Mouse (Mus musculus): ENCODE results near the gene Synj2. TPM values are rescaled to one million over a fixed set of nuclear protein-coding genes. Genes with fewer than 3 reads are reported as not detected.
"Not testable (repeated sequence)": the region's sequence is repeated elsewhere in the genome, so short reads cannot be mapped to it uniquely, and the experiment has no call there.

Synj2 gene
- total RNA-seq, 2 experiments from 2014 or later, result 41.6 to 48.5 TPM

- DNase-seq (ENCODE audit: low spot score), result peak; percentile 16
- intact Hi-C loops (cut with DNase I), result loop anchor here (5.0 kb wide), 2 partner anchors 40 to 220 kb away; no protein-coding TSS in a partner anchor
Measured at GRCm38 (mm10) chr17:6017268-6017667, 76.2 kb downstream of the Synj2 start.

DNA sequence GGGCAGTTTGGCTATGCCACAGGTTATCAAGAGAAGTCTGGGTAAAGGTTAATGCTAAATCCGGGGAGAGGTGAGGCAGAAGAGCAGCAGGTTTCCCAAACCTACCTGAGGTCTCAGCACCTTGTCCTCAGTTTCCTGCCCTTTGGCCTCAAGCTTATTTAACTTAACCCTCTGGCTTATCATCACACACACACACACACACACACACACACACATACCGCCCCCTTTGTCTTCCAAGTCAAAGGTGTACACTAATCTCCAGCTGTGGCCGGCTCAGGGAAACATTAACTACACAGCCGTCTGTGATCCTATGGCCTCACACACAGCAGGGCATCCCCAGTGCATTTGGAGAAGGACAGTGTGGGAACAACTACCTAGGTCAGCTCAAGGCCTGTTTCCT, 77.3 kb downstream of the Synj2 start:
- no peak for DNase-seq (ENCODE audit: low spot score)
- intact Hi-C loops (cut with DNase I), result loop anchor here (5.0 kb wide), 2 partner anchors 41 to 221 kb away; no protein-coding TSS in a partner anchor

- no peak for DNase-seq (ENCODE audit: low spot score)
- intact Hi-C loops (cut with DNase I), result loop anchor here (1.0 to 5.0 kb wide), 3 partner anchors 42 to 222 kb away; partner anchors contain the start of gene Synj2
Measured at GRCm38 (mm10) chr17:6019776-6020175, 78.7 kb downstream of the Synj2 start.

DNA sequence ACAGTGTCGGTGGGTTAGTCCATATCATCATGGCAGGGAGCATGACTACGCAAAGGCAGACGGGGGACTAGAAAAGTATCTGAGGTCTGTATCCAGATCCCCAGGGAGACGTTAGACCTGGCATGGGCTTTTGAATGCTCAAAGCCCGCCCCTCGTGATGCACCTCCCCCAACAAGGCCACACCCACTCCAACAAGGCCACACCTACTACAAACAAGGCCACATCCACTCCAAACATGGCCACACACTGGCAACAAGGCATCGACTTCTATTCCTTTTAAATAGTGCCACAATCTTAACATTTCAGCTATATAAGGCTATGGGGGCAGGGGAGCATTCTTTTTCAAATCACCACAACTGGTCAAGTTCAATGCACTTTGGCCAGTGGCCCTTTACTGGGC, 79.6 kb downstream of the Synj2 start:
- no peak for DNase-seq (ENCODE audit: low spot score)
- intact Hi-C loops (cut with DNase I), result no loop called here

DNA sequence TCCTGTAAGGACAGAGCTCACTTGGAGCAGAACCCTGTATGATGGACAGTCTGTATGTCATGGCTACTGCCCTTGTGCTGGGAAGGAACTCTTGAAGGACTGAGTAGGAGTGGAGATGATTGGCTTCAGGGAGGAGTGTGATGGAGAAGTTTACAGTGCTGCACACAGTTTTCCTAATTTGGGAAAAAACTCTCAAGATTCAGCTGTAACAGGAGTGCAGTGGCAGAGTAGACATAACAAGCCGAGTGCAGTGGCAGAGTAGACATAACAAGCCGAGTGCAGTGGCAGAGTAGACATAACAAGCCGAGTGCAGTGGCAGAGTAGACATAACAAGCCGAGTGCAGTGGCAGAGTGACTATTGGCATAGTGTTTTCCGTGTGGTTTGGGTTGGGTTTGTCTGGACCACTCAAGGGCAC, 80.3 kb downstream of the Synj2 start:
- DNase-seq (ENCODE audit: low spot score); intact Hi-C loops (cut with DNase I): not testable (repeated sequence)

DNA sequence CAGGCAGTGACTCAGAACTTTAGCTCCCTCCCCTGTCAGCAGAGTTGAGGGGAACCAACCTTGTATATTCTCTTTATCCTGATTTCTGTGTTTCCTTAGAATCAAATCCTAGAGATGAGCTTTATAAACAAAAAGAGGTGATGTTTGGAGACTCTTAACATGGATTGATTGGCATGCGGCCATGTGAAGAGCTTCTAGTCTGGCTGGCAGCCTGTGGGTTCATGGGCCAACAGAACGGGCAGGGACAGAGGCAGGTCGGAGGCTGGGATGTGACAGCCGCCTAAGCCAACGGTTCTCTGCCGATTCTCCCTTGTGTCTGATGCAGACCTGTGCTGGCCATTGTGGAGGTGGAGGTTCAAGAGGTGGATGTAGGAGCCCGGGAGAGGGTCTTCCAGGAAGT, 84.8 kb downstream of the Synj2 start:
- intact Hi-C loops (cut with DNase I), result no loop called here
- DNase-seq (ENCODE audit: low spot score), result no peak

GRCm38 (mm10) chr17:6035661-6036060, 94.6 kb downstream of the Synj2 start:
- DNase-seq (ENCODE audit: low spot score), result no peak
- intact Hi-C loops (cut with DNase I), result no loop called here

GRCm38 (mm10) chr17:6036458-6036857, 95.4 kb downstream of the Synj2 start:
- intact Hi-C loops (cut with DNase I), result no loop called here
- no peak for DNase-seq (ENCODE audit: low spot score)

- DNase-seq (ENCODE audit: low spot score), result no peak
- intact Hi-C loops (cut with DNase I), result no loop called here
Measured at GRCm38 (mm10) chr17:6036872-6037271, 95.8 kb downstream of the Synj2 start.

DNA sequence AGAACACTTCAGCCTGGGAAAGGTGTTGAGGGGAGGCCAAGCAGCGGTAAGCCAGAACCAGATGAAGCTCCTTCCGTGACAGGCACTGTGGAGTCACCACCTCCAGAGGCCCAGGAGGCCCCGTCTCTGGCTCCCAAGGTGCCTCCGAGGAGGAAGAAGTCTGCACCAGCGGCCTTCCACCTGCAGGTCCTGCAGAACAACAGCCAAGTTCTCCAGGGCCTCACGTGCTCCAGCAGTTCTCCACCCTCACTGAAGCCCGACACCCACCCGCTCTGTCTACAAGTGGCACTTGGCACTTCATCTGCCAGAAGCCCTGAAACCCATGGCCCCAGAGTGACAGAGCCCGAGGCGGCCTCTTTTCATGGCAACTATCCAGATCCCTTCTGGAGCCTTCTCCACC, 96.4 kb downstream of the Synj2 start:
- intact Hi-C loops (cut with DNase I), result no loop called here

GRCm38 (mm10) chr17:6052801-6053200, 111.7 kb downstream of the Synj2 start:
- DNase-seq (ENCODE audit: low spot score), result no peak
- intact Hi-C loops (cut with DNase I), result no loop called here

More for the DNA sequence above, 96.4 kb downstream of the Synj2 start:
- DNase-seq (ENCODE audit: low spot score), result no peak

GRCm38 (mm10) chr17:6054934-6055355, 113.9 kb downstream of the Synj2 start:
- no peak for DNase-seq (ENCODE audit: low spot score)
- intact Hi-C loops (cut with DNase I), result no loop called here

DNA sequence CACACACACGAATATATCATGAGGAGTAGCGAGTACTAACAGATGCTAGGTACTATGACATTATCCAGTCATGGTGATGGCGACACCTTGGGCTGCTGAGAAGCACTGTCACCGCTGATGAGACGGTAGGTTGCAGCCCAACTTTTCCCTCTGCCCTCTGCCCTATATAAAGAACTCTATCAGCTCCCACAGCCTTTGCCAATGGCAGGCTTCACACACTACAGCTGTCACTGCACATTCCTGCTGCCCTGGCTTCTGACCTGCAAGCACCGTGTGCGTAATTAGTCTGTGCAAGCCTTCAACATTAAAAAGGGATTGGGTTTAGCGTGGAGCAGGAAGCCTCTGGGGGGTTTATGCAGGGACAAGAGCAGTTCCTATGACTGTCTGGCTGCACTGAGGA, 121.7 kb downstream of the Synj2 start:
- DNase-seq (ENCODE audit: low spot score), result no peak
- intact Hi-C loops (cut with DNase I), result no loop called here

GRCm38 (mm10) chr17:6063532-6063931, 122.5 kb downstream of the Synj2 start:
- no peak for DNase-seq (ENCODE audit: low spot score)
- intact Hi-C loops (cut with DNase I), result no loop called here

DNA sequence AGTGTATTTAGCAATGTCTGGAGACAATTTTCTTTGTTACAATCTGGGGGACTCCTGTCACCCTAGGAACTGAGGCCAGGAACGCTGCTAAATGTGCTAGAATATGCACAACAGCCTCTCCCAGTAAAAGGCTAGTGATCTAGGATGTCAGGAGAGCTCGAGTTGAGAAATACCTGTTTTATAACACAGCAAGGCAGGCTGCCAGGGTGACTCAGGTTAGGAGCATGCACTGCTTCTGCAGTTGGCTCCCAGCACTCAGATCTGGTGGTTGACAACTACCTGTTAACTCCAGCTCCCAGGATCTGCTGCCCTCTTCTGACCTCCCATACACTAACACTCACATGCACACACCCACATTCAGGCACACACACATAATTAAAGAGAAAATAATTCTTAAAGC, 124.9 kb downstream of the Synj2 start:
- no peak for DNase-seq (ENCODE audit: low spot score)
- intact Hi-C loops (cut with DNase I), result no loop called here

GRCm38 (mm10) chr17:6067613-6068012, 126.5 kb downstream of the Synj2 start:
- intact Hi-C loops (cut with DNase I), result no loop called here
- DNase-seq (ENCODE audit: low spot score), result no peak

DNA sequence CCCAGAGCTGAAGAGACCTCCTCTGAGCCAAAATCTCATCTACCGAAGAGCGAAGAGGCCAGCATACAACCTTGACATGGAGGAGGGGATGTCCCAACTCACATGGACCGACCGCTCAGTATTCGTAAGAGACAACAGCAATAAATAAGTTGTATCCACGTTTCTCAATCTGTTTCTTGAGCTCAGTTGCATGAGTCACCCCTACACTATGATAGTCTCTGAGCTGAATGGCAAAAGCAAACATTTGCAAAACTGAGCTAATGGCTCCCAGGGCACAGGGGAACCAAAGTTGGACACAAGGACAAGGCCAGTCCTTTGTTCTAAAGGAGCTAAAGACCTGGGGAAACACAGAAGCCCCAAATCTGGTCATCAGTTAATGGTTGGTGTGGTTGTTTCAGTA, 128.8 kb downstream of the Synj2 start:
- intact Hi-C loops (cut with DNase I), result no loop called here
- DNase-seq (ENCODE audit: low spot score), result no peak

- DNase-seq (ENCODE audit: low spot score), result no peak
- intact Hi-C loops (cut with DNase I), result no loop called here
Measured at GRCm38 (mm10) chr17:6073405-6073804, 132.3 kb downstream of the Synj2 start.

DNA sequence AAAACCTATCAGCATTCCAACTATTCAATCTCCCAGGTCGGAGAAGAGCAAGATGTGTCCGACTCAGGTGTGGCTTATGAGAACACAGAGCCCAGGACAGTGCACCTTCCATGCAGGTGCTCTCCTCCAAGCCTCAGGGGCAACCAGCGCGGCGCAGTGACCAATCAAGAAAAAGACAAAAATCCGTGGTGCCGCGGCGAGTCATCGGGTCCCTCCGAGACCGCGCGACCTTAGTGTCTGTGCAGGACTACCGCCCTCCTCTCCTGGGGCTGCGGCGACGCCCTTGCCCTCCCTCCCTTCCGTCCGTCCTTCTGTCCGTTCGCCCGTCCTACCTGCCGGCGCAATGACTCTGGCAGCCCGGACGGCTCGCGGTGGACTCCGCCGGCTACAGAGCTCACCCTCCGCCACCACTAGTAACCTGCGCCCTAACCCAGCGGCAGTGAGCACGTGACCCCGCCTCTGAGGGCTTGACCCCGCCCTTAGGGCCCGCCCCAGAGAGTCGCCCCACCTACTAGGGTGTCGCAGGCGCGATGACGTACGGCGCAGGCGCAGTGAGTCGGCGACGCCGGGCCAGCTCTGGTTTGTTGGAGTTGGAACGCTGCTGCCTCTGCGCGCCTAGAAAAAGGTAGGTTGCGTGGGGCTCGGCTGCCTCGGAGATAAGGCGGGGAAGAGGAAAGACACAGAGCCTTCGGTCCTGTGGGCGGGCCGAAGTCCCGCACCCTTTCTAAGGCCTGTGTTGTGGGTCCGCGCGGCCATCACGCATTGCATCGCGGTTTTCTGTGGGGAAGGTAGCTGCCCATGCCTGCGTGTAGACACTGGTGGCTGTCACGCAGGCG, 138.4 kb downstream of the Synj2 start, which contains the start of the genes Serac1 and Gtf2h5:
Serac1 (minus strand) TSS at position 455 of the 836 bp plus-strand sequence.
Gtf2h5 (plus strand) TSS at position 500 of the 836 bp plus-strand sequence.
- DNase-seq (ENCODE audit: low spot score), result peak; percentile 95
- intact Hi-C loops (cut with DNase I), result no loop called here

DNA sequence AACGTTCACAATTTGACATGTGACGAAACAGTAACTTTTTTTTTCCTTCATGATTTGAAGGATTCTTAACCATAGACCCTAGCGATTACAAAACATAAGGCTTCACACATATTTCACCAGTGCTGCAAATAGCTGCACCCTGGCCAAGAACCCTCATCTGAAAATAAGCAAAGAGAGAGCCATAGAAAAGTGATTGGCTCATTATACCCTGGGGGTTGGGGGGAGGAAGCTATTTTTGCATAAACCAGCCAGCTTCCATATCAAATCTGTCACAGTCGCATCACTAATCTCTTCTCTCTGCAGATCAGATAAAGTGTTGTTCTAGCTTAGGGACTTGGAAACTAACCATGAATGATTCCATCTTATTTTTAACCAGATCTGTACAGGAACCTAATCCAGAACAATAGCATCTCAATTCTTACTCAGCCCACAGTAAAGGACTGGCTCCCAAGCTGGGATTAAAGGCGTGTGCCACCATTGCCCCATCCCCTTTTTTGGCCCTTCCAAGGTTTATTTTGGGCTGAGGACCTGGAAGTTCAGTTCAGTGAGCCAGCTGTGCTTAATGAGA, 142.3 kb downstream of the Synj2 start:
- intact Hi-C loops (cut with DNase I), result no loop called here
- no peak for DNase-seq (ENCODE audit: low spot score)

DNA sequence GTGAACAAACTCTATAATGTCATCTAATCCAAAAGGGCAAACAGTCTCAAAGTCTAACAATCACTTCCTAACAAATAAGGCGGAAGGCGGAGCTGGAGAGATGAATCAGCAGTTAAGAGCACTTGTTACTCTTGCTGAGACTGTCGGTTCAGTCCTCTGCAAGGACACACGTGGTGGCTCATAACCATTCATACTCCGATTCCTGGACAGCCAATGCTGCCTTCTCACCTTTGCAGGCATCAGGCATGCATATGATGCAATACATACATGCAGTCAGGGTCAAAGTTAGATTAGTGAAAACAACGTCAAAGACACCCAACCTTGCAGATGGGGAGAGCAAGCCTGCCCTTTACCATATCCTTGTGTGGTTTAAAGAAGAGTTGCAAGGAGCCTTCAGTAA, 150.5 kb downstream of the Synj2 start:
- intact Hi-C loops (cut with DNase I), result no loop called here
- DNase-seq (ENCODE audit: low spot score), result no peak

All from heart, postnatal 25 days (tissue).